24 mouse cellular contexts compared by ENCODE assay signal in the genomic region with DNA sequence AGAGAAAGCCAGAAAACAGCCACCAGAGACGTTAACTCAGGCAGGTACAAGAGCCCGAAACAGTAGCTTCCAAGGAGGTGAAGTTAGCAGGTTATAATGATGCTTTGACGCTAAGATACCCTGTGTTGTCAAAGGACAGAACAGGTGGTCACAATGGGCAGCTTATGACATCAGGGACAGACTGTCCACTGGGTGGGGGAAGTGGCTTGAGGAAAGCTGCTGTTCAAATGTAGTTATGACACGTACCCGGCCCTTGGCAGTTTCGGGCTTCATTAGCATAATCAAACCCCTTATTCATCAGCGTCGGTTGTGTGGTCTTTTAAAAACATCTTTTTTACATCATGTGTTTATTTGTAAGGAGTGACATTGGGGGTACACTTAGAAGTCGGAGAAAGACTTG. TPM values are rescaled to one million over a fixed set of nuclear protein-coding genes. Genes with fewer than 3 reads are reported as not detected.
"Had no signal": no experiment of that assay in that cellular context is flagged by ENCODE, and none has a peak within 500 bp of the region (broad histone marks: within the 10 kb centered on the region; RNA-seq: fewer than 3 reads in every experiment).

A gene (minus strand): TSS at position 128 of the 400 bp plus-strand sequence.

- DNase-seq: lung, adult 18-20 months; lung, embryonic 14.5 days; lung, postnatal 10 days; lung, postnatal 4 days; retina, postnatal 1 day; right cerebral cortex, adult 18-20 months; right cerebral cortex, postnatal 25 days; right cerebral cortex, postnatal 4 days; spleen, adult 18-20 months; thymus, adult 18-20 months; thymus, postnatal 14 days; thymus, postnatal 36 days had no signal

- H3K9me3 ChIP-seq: midbrain, embryonic 10.5 days; neural tube, embryonic 13.5 days; neural tube, embryonic 15.5 days had no signal

- H3K4me3 ChIP-seq: midbrain, embryonic 10.5 days; midbrain, embryonic 13.5 days; myocyte; neural tube, embryonic 13.5 days; neural tube, embryonic 15.5 days had no signal

- ATAC-seq: midbrain, embryonic 13.5 days; midbrain, embryonic 16.5 days had no signal

- H3K4me2 ChIP-seq: lung, embryonic 14.5 days; midbrain, embryonic 13.5 days; neural tube, embryonic 13.5 days; neural tube, embryonic 15.5 days had no signal

- H3K27me3 ChIP-seq: midbrain, embryonic 13.5 days; neural tube, embryonic 13.5 days; neural tube, embryonic 15.5 days had no signal

- H3K9ac ChIP-seq: lung, embryonic 14.5 days; midbrain, embryonic 13.5 days; neural tube, embryonic 13.5 days; neural tube, embryonic 15.5 days had no signal

- H3K36me3 ChIP-seq: midbrain, embryonic 13.5 days; neural tube, embryonic 13.5 days; neural tube, embryonic 15.5 days had no signal

- H3K4me1 ChIP-seq: midbrain, embryonic 10.5 days; midbrain, embryonic 13.5 days; neural tube, embryonic 13.5 days; neural tube, embryonic 15.5 days had no signal

- H3K27ac ChIP-seq: midbrain, embryonic 10.5 days; midbrain, embryonic 13.5 days; neural tube, embryonic 13.5 days; neural tube, embryonic 15.5 days had no signal

RNA-seq across cellular contexts. Expression of the gene that starts here (rescaled TPM):
- total RNA-seq: megakaryocyte, adult 5-6 weeks; megakaryocyte-erythroid progenitor cell, adult 5-6 weeks had no signal
- polyA plus RNA-seq: lung, embryonic 14.5 days; midbrain, embryonic 10.5 days; midbrain, embryonic 13.5 days; midbrain, embryonic 16.5 days; myocyte; neural tube, embryonic 13.5 days; neural tube, embryonic 15.5 days; small intestine, adult 2 months; stomach, embryonic 14.5 days; stomach, embryonic 16.5 days; thymus, postnatal 0 days had no signal
